Mouse (Mus musculus) adrenal gland, postnatal 14 days (tissue): ENCODE results near the gene Arhgef19. TPM values are rescaled to one million over a fixed set of nuclear protein-coding genes. Genes with fewer than 3 reads are reported as not detected.

Source experiments
- total RNA-seq: library from RNA; stranded (reverse); gene quantifications from 2 replicates; pipeline ENCODE4 v1.2.3, GENCODE M21; 2021

The Arhgef19 gene
- total RNA-seq, 1 experiment from 2014 or later = 35.9 TPM

Other genes starting within 250 kb of the Arhgef19 start
- 26.0 and 28.6 TPM in 2 replicates for gene Mfap2, start 229.1 kb upstream of the Arhgef19 start, total RNA-seq
- 7.1 and 9.8 TPM in 2 replicates for gene Crocc, start 178.9 kb upstream of the Arhgef19 start, total RNA-seq
- 45.5 and 56.4 TPM in 2 replicates for gene Necap2, start 161.1 kb upstream of the Arhgef19 start, total RNA-seq
- not detected in 2 replicates for gene Spata21, start 151.2 kb upstream of the Arhgef19 start, total RNA-seq
- gene Szrd1, start 99.7 kb upstream of the Arhgef19 start, total RNA-seq = 105 and 107 TPM in 2 replicates
- gene Fbxo42, start 91.6 kb upstream of the Arhgef19 start, total RNA-seq = 21.7 and 23.5 TPM in 2 replicates
- gene Rsg1, start 25.5 kb upstream of the Arhgef19 start, total RNA-seq = 1.1 and 1.8 TPM in 2 replicates
- 18.8 and 19.4 TPM in 2 replicates for gene Epha2, start 61.7 kb downstream of the Arhgef19 start, total RNA-seq
- 11.0 and 16.9 TPM in 2 replicates for gene Fam131c, start 128.7 kb downstream of the Arhgef19 start, total RNA-seq
- not detected in 2 replicates for gene Clcnka, start 159.2 kb downstream of the Arhgef19 start, total RNA-seq
- gene Clcnkb, start 176.5 kb downstream of the Arhgef19 start, total RNA-seq = not detected in 2 replicates
- 0.19 and 1.5 TPM in 2 replicates for gene Hspb7, start 181.3 kb downstream of the Arhgef19 start, total RNA-seq
- not detected in 2 replicates for gene Srarp, start 196.6 kb downstream of the Arhgef19 start, total RNA-seq
- 17.0 and 19.4 TPM in 2 replicates for gene Zbtb17, start 205.2 kb downstream of the Arhgef19 start, total RNA-seq